Mouse (Mus musculus) kidney, embryonic 15.5 days (tissue): ENCODE measurements around the gene Bckdhb. TPM values are rescaled to one million over a fixed set of nuclear protein-coding genes. Genes with fewer than 3 reads are reported as not detected.
A peak's percentile ranks its signal among the peaks of the same experiment; 100 is the strongest.

Experiments used
- ATAC-seq: fragments of 200-750 bp; cut with Nextera tagmentation; replicated peaks from 2 replicates; pipeline ENCODE4 v1.8.0; 2017; ENCODE audit warnings: moderate TSS enrichment; ENCODE audit not compliant: low FRiP score
- H3K27ac ChIP-seq: fragments of 300-500 bp; sonication (generic); 2 replicates; pipeline ENCODE4 v1.5.1; 2015; ENCODE audit warnings: mild to moderate bottlenecking, inconsistent platforms
- H3K27me3 ChIP-seq: fragments of 300-500 bp; sonication (generic); 2 replicates; pipeline ENCODE4 v1.6.1; 2015; ENCODE audit warnings: inconsistent platforms
- H3K36me3 ChIP-seq: fragments of 300-500 bp; sonication (generic); 2 replicates; pipeline ENCODE4 v1.6.1; 2015; ENCODE audit warnings: inconsistent platforms
- H3K4me1 ChIP-seq: fragments of 300-500 bp; sonication (generic); 2 replicates; pipeline ENCODE4 v1.6.1; 2015; ENCODE audit warnings: inconsistent platforms
- H3K4me2 ChIP-seq: fragments of 300-500 bp; sonication (generic); 2 replicates; pipeline ENCODE4 v1.6.1; 2015; ENCODE audit warnings: moderate library complexity, mild to moderate bottlenecking, inconsistent platforms
- H3K4me3 ChIP-seq: fragments of 300-500 bp; sonication (generic); replicated peaks from 2 replicates; pipeline ENCODE4 v1.5.1; 2015; ENCODE audit warnings: mild to moderate bottlenecking, inconsistent platforms
- H3K9ac ChIP-seq: fragments of 300-500 bp; sonication (generic); 2 replicates; pipeline ENCODE4 v1.6.1; 2015; ENCODE audit warnings: mild to moderate bottlenecking, inconsistent platforms
- H3K9me3 ChIP-seq: fragments of 300-500 bp; sonication (generic); replicated peaks from 2 replicates; pipeline ENCODE4 v1.6.1; 2016; ENCODE audit warnings: inconsistent platforms
- WGBS: fragments of 180-500 bp; shearing (Covaris S2); methylation state at CpG from one replicate; pipeline ENCODE4 v1.1.7; 2015; ENCODE audit warnings: mixed read lengths; 5-methylcytosine and 5-hydroxymethylcytosine counted together
- polyA plus RNA-seq: library from polyadenylated mRNA; unstranded; fragments of >200 nt; fragmentation: Nextera tagmentation; extraction: Ambion mirVana; gene quantifications from 2 replicates; pipeline ENCODE4 v1.2.1, GENCODE M21; 2015

The Bckdhb gene
- 46.9 and 51.6 TPM in 2 replicates for polyA plus RNA-seq

- ATAC-seq, result peak; percentile 100
- Histone ChIP-seq H3K36me3 (no peaks in the 10 kb centered on the region), H3K4me2 (peak within 1 kb of the TSS; percentile 74), H3K9me3 (no peaks in the 10 kb centered on the region), H3K4me1 (peaks cover 3% of the 10 kb centered on the region; the same call in 1 of the 2 replicates), H3K27ac (0 out of 2 replicates have a peak within 1 kb of the TSS, but pooled peaks have one; percentile 30), H3K4me3 (peak within 1 kb of the TSS; percentile 86), H3K27me3 (no peaks in the 10 kb centered on the region), H3K9ac (peak within 1 kb of the TSS; percentile 66)
- WGBS, result under 1% methylated on average over 46 of the region's 46 CpGs
Measured at GRCm38 (mm10) chr9:83924878-83925687, at the start of gene Bckdhb. Gene Bckdhb, plus strand, starts transcription at chr9:83925145.

DNA sequence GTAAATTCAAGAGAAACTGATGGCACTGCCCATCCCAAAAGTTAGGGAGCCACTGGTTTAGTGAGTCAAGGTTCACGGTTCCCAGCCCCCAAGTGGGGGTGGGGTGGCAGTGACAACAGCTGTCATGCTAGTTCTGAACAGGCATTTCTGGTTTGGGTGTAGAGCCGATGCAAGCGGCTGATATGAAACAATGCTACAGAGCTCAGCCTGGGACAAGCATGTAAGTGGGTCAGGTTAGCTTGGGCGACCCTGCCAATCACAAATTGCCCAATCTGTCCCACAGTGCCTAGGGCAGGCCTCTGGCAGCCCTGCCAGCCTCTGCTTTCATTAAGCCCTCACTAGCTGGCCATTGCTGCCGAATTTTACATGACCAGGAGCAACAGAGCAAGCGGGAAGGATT is 42.8 kb upstream of the Bckdhb start:
- 84% methylated on average over 6 of the region's 6 CpGs for WGBS
- no peaks in the 10 kb centered on the region for H3K9me3 ChIP-seq
- ATAC-seq, result no peak
- H3K4me3 ChIP-seq, result no peak overlapping the region
- H3K27ac ChIP-seq, result no peak overlapping the region
- no peaks in the 10 kb centered on the region for H3K36me3 ChIP-seq
- no peaks in the 10 kb centered on the region for H3K27me3 ChIP-seq
- no peak overlapping the region for H3K4me2 ChIP-seq
- no peaks in the 10 kb centered on the region for H3K4me1 ChIP-seq
- H3K9ac ChIP-seq, result no peak overlapping the region

GRCm38 (mm10) chr9:83886149-83886548 is 38.8 kb upstream of the Bckdhb start:
- no peaks in the 10 kb centered on the region for H3K4me1 ChIP-seq
- ATAC-seq, result no peak
- H3K9me3 ChIP-seq, result no peaks in the 10 kb centered on the region
- no peaks in the 10 kb centered on the region for H3K36me3 ChIP-seq
- H3K4me3 ChIP-seq, result no peak overlapping the region
- no peak overlapping the region for H3K4me2 ChIP-seq
- no peak overlapping the region for H3K9ac ChIP-seq
- H3K27me3 ChIP-seq, result no peaks in the 10 kb centered on the region
- H3K27ac ChIP-seq, result no peak overlapping the region

DNA sequence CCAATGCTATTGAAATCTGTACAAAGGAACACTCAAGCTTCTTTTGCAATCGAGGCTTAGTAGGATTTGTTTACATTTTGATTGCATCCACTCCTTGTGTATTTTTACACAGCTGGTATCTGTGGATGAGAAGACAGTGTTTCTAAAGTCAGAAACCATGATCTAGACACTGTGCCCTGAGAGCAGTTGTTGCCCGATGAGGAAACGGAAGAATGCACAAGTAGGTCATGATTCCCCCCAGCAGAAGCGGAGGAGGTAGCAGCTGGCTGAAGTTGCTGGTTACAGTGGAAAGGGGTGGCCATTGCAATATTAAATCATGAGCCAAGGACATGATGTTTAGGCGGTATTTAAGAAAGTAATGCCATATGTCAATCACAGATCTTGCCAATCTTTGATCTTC is 36.7 kb upstream of the Bckdhb start:
- no peaks in the 10 kb centered on the region for H3K36me3 ChIP-seq
- no peak for ATAC-seq
- H3K27ac ChIP-seq, result no peak overlapping the region
- H3K4me2 ChIP-seq, result no peak overlapping the region
- no peak overlapping the region for H3K9ac ChIP-seq
- H3K9me3 ChIP-seq, result no peaks in the 10 kb centered on the region
- H3K4me1 ChIP-seq, result no peaks in the 10 kb centered on the region
- H3K4me3 ChIP-seq, result no peak overlapping the region
- 74% methylated on average over 5 of the region's 5 CpGs for WGBS
- H3K27me3 ChIP-seq, result no peaks in the 10 kb centered on the region

- no peaks in the 10 kb centered on the region for H3K36me3 ChIP-seq
- no peak for ATAC-seq
- no peak overlapping the region for H3K27ac ChIP-seq
- H3K4me1 ChIP-seq, result no peaks in the 10 kb centered on the region
- H3K9ac ChIP-seq, result no peak overlapping the region
- H3K4me3 ChIP-seq, result no peak overlapping the region
- H3K27me3 ChIP-seq, result no peaks in the 10 kb centered on the region
- H3K4me2 ChIP-seq, result no peak overlapping the region
- 76% methylated on average over 8 of the region's 8 CpGs for WGBS
- H3K9me3 ChIP-seq, result no peaks in the 10 kb centered on the region
Measured at GRCm38 (mm10) chr9:83893073-83893472, 31.9 kb upstream of the Bckdhb start.

DNA sequence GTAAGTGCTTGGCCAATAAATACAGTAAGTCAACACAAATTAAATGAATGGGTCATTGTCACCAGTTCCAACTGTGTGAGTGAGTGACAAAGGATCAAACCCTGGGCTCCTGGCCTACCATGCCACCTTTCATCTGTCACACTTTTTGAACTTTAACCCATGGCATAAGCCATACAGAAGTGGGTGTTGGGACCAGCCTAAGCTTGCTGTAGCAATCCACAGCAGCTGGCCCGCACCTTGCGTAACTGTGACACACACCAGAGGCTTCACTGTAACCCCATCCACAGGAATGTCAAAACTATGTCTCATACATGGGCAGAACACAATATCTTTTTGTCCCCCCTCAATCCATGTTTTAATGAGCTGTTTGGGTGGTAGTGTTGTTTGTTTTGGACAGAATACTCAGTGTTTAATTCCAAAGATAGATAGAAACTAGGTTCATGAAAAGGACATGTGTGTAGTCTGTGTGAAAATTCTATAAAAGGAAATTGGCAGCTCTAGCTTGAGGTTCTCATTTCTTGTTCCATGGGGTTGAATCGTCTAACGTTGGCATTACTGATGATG is 31.1 kb upstream of the Bckdhb start:
- Histone ChIP-seq H3K9ac (no peak overlapping the region), H3K4me1 (no peaks in the 10 kb centered on the region), H3K36me3 (no peaks in the 10 kb centered on the region), H3K27me3 (no peaks in the 10 kb centered on the region), H3K9me3 (no peaks in the 10 kb centered on the region), H3K4me3 (no peak overlapping the region), H3K4me2 (no peak overlapping the region), H3K27ac (no peak overlapping the region)
- ATAC-seq, result no peak
- WGBS, result 76% methylated on average over 4 of the region's 4 CpGs

- ATAC-seq, result no peak
Measured at GRCm38 (mm10) chr9:83902086-83902485, 22.9 kb upstream of the Bckdhb start.

GRCm38 (mm10) chr9:83905820-83906219 is 19.1 kb upstream of the Bckdhb start:
- Histone ChIP-seq H3K4me3 (no peak overlapping the region), H3K4me2 (no peak overlapping the region), H3K36me3 (no peaks in the 10 kb centered on the region), H3K4me1 (no peaks in the 10 kb centered on the region), H3K9ac (no peak overlapping the region), H3K27me3 (no peaks in the 10 kb centered on the region), H3K9me3 (no peaks in the 10 kb centered on the region), H3K27ac (no peak overlapping the region)
- 67% methylated on average over 4 of the region's 4 CpGs for WGBS
- no peak for ATAC-seq

More at GRCm38 (mm10) chr9:83902086-83902485, 22.9 kb upstream of the Bckdhb start:
- H3K4me1 ChIP-seq, result no peaks in the 10 kb centered on the region
- H3K36me3 ChIP-seq, result no peaks in the 10 kb centered on the region
- H3K4me2 ChIP-seq, result no peak overlapping the region
- H3K27ac ChIP-seq, result no peak overlapping the region
- WGBS, result 82% methylated on average over 2 of the region's 2 CpGs
- H3K9ac ChIP-seq, result no peak overlapping the region
- H3K27me3 ChIP-seq, result no peaks in the 10 kb centered on the region
- no peaks in the 10 kb centered on the region for H3K9me3 ChIP-seq
- H3K4me3 ChIP-seq, result no peak overlapping the region

- no peak for ATAC-seq
- WGBS, result 74% methylated on average over 3 of the region's 3 CpGs
Measured at GRCm38 (mm10) chr9:83907017-83907416, 17.9 kb upstream of the Bckdhb start.

DNA sequence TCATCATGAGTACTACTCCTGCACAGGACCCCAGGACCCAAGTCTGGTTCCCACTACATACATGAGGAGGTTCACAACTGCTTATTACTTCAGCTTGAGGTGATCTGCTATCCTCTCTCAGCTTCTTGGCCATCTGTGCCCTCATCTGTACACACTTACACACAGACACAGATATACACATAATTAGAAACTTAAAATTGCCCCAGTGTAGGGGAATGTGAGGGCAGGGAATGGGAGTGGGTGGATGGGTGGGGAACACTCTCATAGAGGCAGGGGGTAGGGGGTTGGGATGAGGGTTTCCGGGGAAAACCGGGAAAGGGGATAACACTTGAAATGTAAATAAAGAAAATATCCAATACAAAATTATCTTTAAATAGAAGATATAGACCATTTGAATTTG is 15.1 kb upstream of the Bckdhb start:
- Histone ChIP-seq H3K27me3 (no peaks in the 10 kb centered on the region), H3K27ac (no peak overlapping the region), H3K4me3 (no peak overlapping the region), H3K36me3 (no peaks in the 10 kb centered on the region), H3K4me2 (no peak overlapping the region), H3K4me1 (no peaks in the 10 kb centered on the region), H3K9me3 (no peaks in the 10 kb centered on the region), H3K9ac (no peak overlapping the region)
- no peak for ATAC-seq
- 92% methylated on average over 2 of the region's 2 CpGs for WGBS

More at GRCm38 (mm10) chr9:83907017-83907416, 17.9 kb upstream of the Bckdhb start:
- no peaks in the 10 kb centered on the region for H3K36me3 ChIP-seq
- H3K9me3 ChIP-seq, result no peaks in the 10 kb centered on the region
- no peak overlapping the region for H3K27ac ChIP-seq
- H3K4me3 ChIP-seq, result no peak overlapping the region
- no peaks in the 10 kb centered on the region for H3K4me1 ChIP-seq
- no peak overlapping the region for H3K9ac ChIP-seq
- H3K4me2 ChIP-seq, result no peak overlapping the region
- H3K27me3 ChIP-seq, result no peaks in the 10 kb centered on the region

- ATAC-seq, result no peak
- Histone ChIP-seq H3K9me3 (no peaks in the 10 kb centered on the region), H3K4me1 (no peaks in the 10 kb centered on the region), H3K4me3 (no peak overlapping the region), H3K27ac (no peak overlapping the region), H3K27me3 (no peaks in the 10 kb centered on the region), H3K4me2 (no peak overlapping the region), H3K9ac (no peak overlapping the region), H3K36me3 (no peaks in the 10 kb centered on the region)
- WGBS, result 86% methylated on average over 2 of the region's 2 CpGs
Measured at GRCm38 (mm10) chr9:83910926-83911325, 14.0 kb upstream of the Bckdhb start.

- H3K9me3 ChIP-seq, result no peaks in the 10 kb centered on the region
- H3K4me1 ChIP-seq, result peaks cover 3% of the 10 kb centered on the region; the same call in 1 of the 2 replicates
- H3K9ac ChIP-seq, result no peak overlapping the region
- no peaks in the 10 kb centered on the region for H3K27me3 ChIP-seq
- no peak overlapping the region for H3K4me3 ChIP-seq
- ATAC-seq, result no peak
- no peaks in the 10 kb centered on the region for H3K36me3 ChIP-seq
- WGBS, result 70% methylated on average over 3 of the region's 3 CpGs
- no peak overlapping the region for H3K27ac ChIP-seq
- H3K4me2 ChIP-seq, result no peak overlapping the region
Measured at GRCm38 (mm10) chr9:83922076-83922475, 2.9 kb upstream of the Bckdhb start.
